Mouse (Mus musculus): ENCODE results near the gene Agr3. TPM values are rescaled to one million over a fixed set of nuclear protein-coding genes. Genes with fewer than 3 reads are reported as not detected.

Agr3 gene
- polyA plus RNA-seq, 1 experiment from 2014 or later: not detected

GRCm38 (mm10) chr12:35957235-35957634 is 31.8 kb downstream of the Agr3 start:
- WGBS (ENCODE audit: missing documents): 69% methylated on average over 2 of the region's 2 CpGs
- H3K4me3 ChIP-seq (ENCODE audit: inconsistent target): no peak overlapping the region
- no peaks in the 10 kb centered on the region for H3K79me2 ChIP-seq (ENCODE audit: inconsistent target)
- no peaks in the 10 kb centered on the region for H3K36me3 ChIP-seq (ENCODE audit: inconsistent target)
- H3K27ac ChIP-seq: no peak overlapping the region

- no peak overlapping the region for H3K27ac ChIP-seq
- no peaks in the 10 kb centered on the region for H3K36me3 ChIP-seq (ENCODE audit: inconsistent target)
- H3K4me3 ChIP-seq (ENCODE audit: inconsistent target): no peak overlapping the region
- no peaks in the 10 kb centered on the region for H3K79me2 ChIP-seq (ENCODE audit: inconsistent target)
- WGBS (ENCODE audit: missing documents): 79% methylated on average over 7 of the region's 7 CpGs
These were observed 40.8 kb downstream of the Agr3 start for GRCm38 (mm10) chr12:35966098-35966767.

- Histone ChIP-seq H3K79me2 (ENCODE audit: inconsistent target) (no peaks in the 10 kb centered on the region), H3K27ac (no peak overlapping the region), H3K4me3 (ENCODE audit: inconsistent target) (no peak overlapping the region), H3K36me3 (ENCODE audit: inconsistent target) (no peaks in the 10 kb centered on the region)
- 75% methylated on average over 7 of the region's 7 CpGs for WGBS (ENCODE audit: missing documents)
These were observed 41.3 kb downstream of the Agr3 start for GRCm38 (mm10) chr12:35966768-35967141.

- Histone ChIP-seq H3K27ac (no peak overlapping the region), H3K36me3 (ENCODE audit: inconsistent target) (no peaks in the 10 kb centered on the region), H3K4me3 (ENCODE audit: inconsistent target) (no peak overlapping the region), H3K79me2 (ENCODE audit: inconsistent target) (no peaks in the 10 kb centered on the region)
- 8% methylated on average over 3 of the region's 3 CpGs for WGBS (ENCODE audit: missing documents)
These were observed 50.5 kb downstream of the Agr3 start for GRCm38 (mm10) chr12:35975898-35976297.

GRCm38 (mm10) chr12:35977633-35978246 is 52.3 kb downstream of the Agr3 start:
- Histone ChIP-seq H3K27ac (no peak overlapping the region), H3K79me2 (ENCODE audit: inconsistent target) (no peaks in the 10 kb centered on the region), H3K4me3 (ENCODE audit: inconsistent target) (no peak overlapping the region), H3K36me3 (ENCODE audit: inconsistent target) (no peaks in the 10 kb centered on the region)
- 95% methylated on average over 6 of the region's 6 CpGs for WGBS (ENCODE audit: missing documents)

- Histone ChIP-seq H3K27ac (no peak overlapping the region), H3K4me3 (ENCODE audit: inconsistent target) (no peak overlapping the region), H3K79me2 (ENCODE audit: inconsistent target) (no peaks in the 10 kb centered on the region), H3K36me3 (ENCODE audit: inconsistent target) (no peaks in the 10 kb centered on the region)
- WGBS (ENCODE audit: missing documents): 92% methylated on average over 5 of the region's 5 CpGs
These were observed 54.2 kb downstream of the Agr3 start for GRCm38 (mm10) chr12:35979625-35980024.

- H3K79me2 ChIP-seq (ENCODE audit: inconsistent target): no peaks in the 10 kb centered on the region
- H3K4me3 ChIP-seq (ENCODE audit: inconsistent target): no peak overlapping the region
- H3K27ac ChIP-seq: no peak overlapping the region
- 30% methylated on average over 6 of the region's 6 CpGs for WGBS (ENCODE audit: missing documents)
- H3K36me3 ChIP-seq (ENCODE audit: inconsistent target): no peaks in the 10 kb centered on the region
These were observed 56.4 kb downstream of the Agr3 start for GRCm38 (mm10) chr12:35981732-35982360.

- H3K79me2 ChIP-seq (ENCODE audit: inconsistent target): no peaks in the 10 kb centered on the region
- no peak overlapping the region for H3K4me3 ChIP-seq (ENCODE audit: inconsistent target)
- no peak overlapping the region for H3K27ac ChIP-seq
- 1% methylated on average over 9 of the region's 9 CpGs for WGBS (ENCODE audit: missing documents)
- no peaks in the 10 kb centered on the region for H3K36me3 ChIP-seq (ENCODE audit: inconsistent target)
These were observed 58.1 kb downstream of the Agr3 start for GRCm38 (mm10) chr12:35983472-35983871.

- 91% methylated on average over 5 of the region's 5 CpGs for WGBS (ENCODE audit: missing documents)
- H3K79me2 ChIP-seq (ENCODE audit: inconsistent target): no peaks in the 10 kb centered on the region
- H3K4me3 ChIP-seq (ENCODE audit: inconsistent target): no peak overlapping the region
- H3K27ac ChIP-seq: no peak overlapping the region
- H3K36me3 ChIP-seq (ENCODE audit: inconsistent target): no peaks in the 10 kb centered on the region
These were observed 59.3 kb downstream of the Agr3 start for GRCm38 (mm10) chr12:35984743-35985142.

- no peak within 1 kb of the TSS for H3K27ac ChIP-seq
- 87% methylated on average over 9 of the region's 9 CpGs for WGBS (ENCODE audit: missing documents)
These were observed 67.3 kb downstream of the Agr3 start, which contains the start of gene Agr2 for GRCm38 (mm10) chr12:35992711-35993110. TSS of gene Agr2 (plus strand) at chr12:35992907.

GRCm38 (mm10) chr12:35993583-35993982 is 68.2 kb downstream of the Agr3 start:
- 92% methylated on average over 3 of the region's 3 CpGs for WGBS (ENCODE audit: missing documents)
- Histone ChIP-seq H3K36me3 (ENCODE audit: inconsistent target) (no peaks in the 10 kb centered on the region), H3K27ac (no peak overlapping the region), H3K4me3 (ENCODE audit: inconsistent target) (no peak overlapping the region), H3K79me2 (ENCODE audit: inconsistent target) (no peaks in the 10 kb centered on the region)

More at GRCm38 (mm10) chr12:35992711-35993110, 67.3 kb downstream of the Agr3 start, which contains the start of gene Agr2:
- H3K79me2 ChIP-seq (ENCODE audit: inconsistent target): no peaks in the 10 kb centered on the region
- H3K36me3 ChIP-seq (ENCODE audit: inconsistent target): no peaks in the 10 kb centered on the region
- no peak within 1 kb of the TSS for H3K4me3 ChIP-seq (ENCODE audit: inconsistent target)

- Histone ChIP-seq H3K4me3 (ENCODE audit: inconsistent target) (no peak overlapping the region), H3K27ac (no peak overlapping the region), H3K79me2 (ENCODE audit: inconsistent target) (no peaks in the 10 kb centered on the region), H3K36me3 (ENCODE audit: inconsistent target) (no peaks in the 10 kb centered on the region)
These were observed 68.7 kb downstream of the Agr3 start for GRCm38 (mm10) chr12:35994098-35994497.

GRCm38 (mm10) chr12:35995799-35996198 is 70.4 kb downstream of the Agr3 start:
- Histone ChIP-seq H3K4me3 (ENCODE audit: inconsistent target) (no peak overlapping the region), H3K36me3 (ENCODE audit: inconsistent target) (no peaks in the 10 kb centered on the region), H3K79me2 (ENCODE audit: inconsistent target) (no peaks in the 10 kb centered on the region), H3K27ac (no peak overlapping the region)
- 23% methylated on average over 5 of the region's 5 CpGs for WGBS (ENCODE audit: missing documents)

Measured in macrophage (primary cell).